Mouse (Mus musculus) lung, embryonic 14.5 days (tissue): Measurements from ENCODE around the gene Gm45711. TPM values are rescaled to one million over a fixed set of nuclear protein-coding genes. Genes with fewer than 3 reads are reported as not detected.

Experiments
- ATAC-seq: fragments of 200-750 bp; cut with Nextera tagmentation; 2 replicates; pipeline ENCODE4 v1.8.0; 2017; ENCODE audit warnings: mild to moderate bottlenecking, moderate TSS enrichment, moderate library complexity; ENCODE audit not compliant: insufficient read depth
- DNase-seq: peaks from one replicate; pipeline ENCODE4 v3.0.0-alpha.2; 2015
- H3K27ac ChIP-seq: fragments of 300-500 bp; sonication (generic); 2 replicates; pipeline ENCODE4 v1.5.1; 2014; ENCODE audit warnings: low read depth, mild to moderate bottlenecking, moderate library complexity
- H3K27me3 ChIP-seq: fragments of 300-500 bp; sonication (generic); 2 replicates; pipeline ENCODE4 v1.6.1; 2014; ENCODE audit warnings: low read length, control low read depth; ENCODE audit not compliant: insufficient read depth
- H3K36me3 ChIP-seq: fragments of 300-500 bp; sonication (generic); 2 replicates; pipeline ENCODE4 v1.6.1; 2014; ENCODE audit warnings: control low read depth; ENCODE audit not compliant: insufficient read depth
- H3K4me1 ChIP-seq: fragments of 300-500 bp; sonication (generic); 2 replicates; pipeline ENCODE4 v1.6.1; 2014; ENCODE audit warnings: antibody characterized with exemption, control low read depth; ENCODE audit not compliant: insufficient read depth
- H3K4me2 ChIP-seq: fragments of 300-500 bp; sonication (generic); 2 replicates; pipeline ENCODE4 v1.6.1; 2014; ENCODE audit warnings: mild to moderate bottlenecking
- H3K4me3 ChIP-seq: fragments of 300-500 bp; sonication (generic); 2 replicates; pipeline ENCODE4 v1.5.1; 2014; ENCODE audit warnings: low read depth, low read length
- H3K9ac ChIP-seq: fragments of 300-500 bp; sonication (generic); 2 replicates; pipeline ENCODE4 v1.6.1; 2014
- H3K9me3 ChIP-seq: fragments of 300-500 bp; sonication (generic); 2 replicates; pipeline ENCODE4 v1.6.1; 2016; ENCODE audit warnings: low read depth, low read length, control low read depth
- CTCF ChIP-seq: IDR thresholded peaks from 2 replicates; pipeline ENCODE4 v1.5.1; 2016; ENCODE audit warnings: antibody characterized with exemption, low read depth
- WGBS: fragments of 180-500 bp; shearing (Covaris S2); extraction: QIAGEN DNeasy Blood & Tissue Kit; methylation state at CpG from one replicate; pipeline ENCODE4 v1.1.7; 2014; 5-methylcytosine and 5-hydroxymethylcytosine counted together
- polyA plus RNA-seq: library from polyadenylated mRNA; unstranded; fragments of >200 nt; fragmentation: Nextera tagmentation; extraction: Ambion mirVana; gene quantifications from 2 replicates; pipeline ENCODE4 v1.2.1, GENCODE M21; 2014

The Gm45711 gene
- polyA plus RNA-seq, 1 experiment from 2014 or later, result not detected

DNA sequence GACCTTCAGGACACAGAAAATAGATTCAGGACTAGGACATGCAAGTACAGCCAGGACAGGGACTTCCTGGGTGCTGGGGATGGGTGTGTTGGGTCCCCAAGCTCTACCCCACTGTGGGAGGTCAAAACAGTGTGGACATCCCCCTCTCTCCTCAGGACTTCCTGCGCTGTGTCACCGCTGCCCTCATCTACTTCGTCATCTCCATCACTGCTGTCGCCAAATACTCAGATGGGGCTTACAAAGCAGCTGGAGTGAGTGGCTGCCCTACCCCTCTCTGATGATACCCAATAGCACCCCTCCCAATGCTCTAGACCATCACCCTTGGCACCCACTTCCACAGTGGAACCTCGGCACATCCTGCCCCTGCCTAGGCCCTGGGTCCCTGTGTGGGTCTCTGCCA is 34.7 kb upstream of the Gm45711 start:
- WGBS, result 88% methylated on average over 5 of the region's 5 CpGs
- DNase-seq (no peak), ATAC-seq (no peak)
- Histone ChIP-seq H3K27ac (no peak overlapping the region), H3K4me1 (no peaks in the 10 kb centered on the region), H3K36me3 (peaks cover 45% of the 10 kb centered on the region), H3K9me3 (no peaks in the 10 kb centered on the region), H3K9ac (no peak overlapping the region), H3K27me3 (no peaks in the 10 kb centered on the region), H3K4me3 (no peak overlapping the region), H3K4me2 (no peak overlapping the region)
- no peak for TF ChIP-seq CTCF

DNA sequence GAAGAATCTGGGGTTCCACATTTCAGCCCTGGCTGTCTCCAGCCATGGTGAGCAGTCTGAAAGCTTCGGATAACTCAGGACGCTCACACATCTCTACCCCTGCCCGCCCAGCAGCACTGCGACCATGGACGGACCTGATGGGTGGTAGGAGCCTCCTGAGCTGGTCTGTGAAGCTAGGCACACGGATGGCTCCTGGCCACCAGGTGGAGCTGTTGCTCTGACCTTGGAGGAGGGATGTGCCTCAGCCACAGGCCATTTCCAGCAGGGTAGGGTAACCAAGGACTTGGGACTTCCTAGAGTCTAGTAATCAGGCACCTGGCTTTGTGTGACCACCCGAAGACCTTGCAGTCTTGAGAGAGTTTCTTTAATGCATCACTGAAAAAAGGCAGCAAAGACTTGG is 34.1 kb upstream of the Gm45711 start:
- ATAC-seq, result peak; percentile 7; the same call in 1 of the 2 replicates
- DNase-seq, result peak; percentile 94
- Histone ChIP-seq H3K9ac (no peak overlapping the region), H3K4me2 (no peak overlapping the region), H3K27me3 (no peaks in the 10 kb centered on the region), H3K4me3 (no peak overlapping the region), H3K27ac (no peak overlapping the region), H3K9me3 (no peaks in the 10 kb centered on the region), H3K36me3 (peaks cover 45% of the 10 kb centered on the region), H3K4me1 (no peaks in the 10 kb centered on the region)
- peak; percentile 96 for TF ChIP-seq CTCF
- WGBS, result 13% methylated on average over 7 of the region's 7 CpGs

DNA sequence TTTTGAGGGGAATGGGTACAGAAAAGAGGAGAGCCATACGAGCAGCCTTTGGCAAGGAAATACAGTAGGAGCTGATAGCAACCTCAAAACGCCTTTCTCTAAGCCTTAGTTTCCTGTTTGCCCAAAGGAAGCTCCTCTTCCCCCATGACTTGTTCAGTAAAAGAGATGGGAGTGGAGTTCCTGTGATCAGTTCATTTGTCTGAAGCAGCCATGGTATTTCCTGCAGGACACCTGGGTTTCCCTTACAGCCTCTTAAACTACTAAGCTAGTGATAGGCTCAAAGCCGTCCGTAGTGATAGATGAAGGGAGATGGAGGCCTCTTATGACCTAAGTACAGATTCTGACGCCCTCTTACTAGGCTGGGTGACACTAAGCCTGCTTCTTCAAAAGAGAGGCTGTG is 32.5 kb upstream of the Gm45711 start:
- Histone ChIP-seq H3K4me1 (no peaks in the 10 kb centered on the region), H3K36me3 (peaks cover 40% of the 10 kb centered on the region), H3K4me3 (no peak overlapping the region), H3K4me2 (0 out of 2 replicates have a peak overlapping the region, but pooled peaks have one; percentile 7), H3K9me3 (no peaks in the 10 kb centered on the region), H3K9ac (no peak overlapping the region), H3K27ac (no peak overlapping the region), H3K27me3 (no peaks in the 10 kb centered on the region)
- no peak for ATAC-seq
- no peak for DNase-seq
- 58% methylated on average over 5 of the region's 5 CpGs for WGBS
- TF ChIP-seq CTCF, result no peak

DNA sequence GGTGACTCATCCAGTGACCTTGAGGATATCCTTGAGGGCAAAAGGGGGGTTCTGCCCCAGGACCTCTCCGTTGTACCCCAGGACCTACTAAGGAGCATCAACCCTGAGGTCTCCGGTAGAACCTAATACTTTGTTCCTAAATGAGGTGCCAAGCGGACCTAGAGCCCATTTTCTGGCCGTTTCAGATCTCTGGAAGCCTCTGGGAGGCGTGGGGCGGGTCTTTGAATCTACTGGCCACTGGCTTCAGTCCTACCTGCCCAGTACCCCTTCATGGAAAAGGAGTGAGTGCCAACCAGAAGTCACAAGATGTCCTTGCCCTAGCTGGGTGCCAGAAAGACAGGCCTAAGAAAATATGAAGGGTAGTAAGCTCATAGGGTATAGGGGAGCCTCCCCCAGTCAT is 31.8 kb upstream of the Gm45711 start:
- H3K4me3 ChIP-seq, result peak overlapping the region; percentile 70
- H3K27ac ChIP-seq, result peak overlapping the region; percentile 3; the same call in 1 of the 2 replicates
- ATAC-seq, result no peak
- DNase-seq, result no peak
- peaks cover 33% of the 10 kb centered on the region for H3K36me3 ChIP-seq
- H3K4me1 ChIP-seq, result no peaks in the 10 kb centered on the region
- 38% methylated on average over 6 of the region's 6 CpGs for WGBS
- no peak for TF ChIP-seq CTCF
- no peaks in the 10 kb centered on the region for H3K9me3 ChIP-seq
- no peaks in the 10 kb centered on the region for H3K27me3 ChIP-seq
- H3K9ac ChIP-seq, result peak overlapping the region; percentile 13; the same call in 1 of the 2 replicates
- H3K4me2 ChIP-seq, result peak overlapping the region; percentile 72

DNA sequence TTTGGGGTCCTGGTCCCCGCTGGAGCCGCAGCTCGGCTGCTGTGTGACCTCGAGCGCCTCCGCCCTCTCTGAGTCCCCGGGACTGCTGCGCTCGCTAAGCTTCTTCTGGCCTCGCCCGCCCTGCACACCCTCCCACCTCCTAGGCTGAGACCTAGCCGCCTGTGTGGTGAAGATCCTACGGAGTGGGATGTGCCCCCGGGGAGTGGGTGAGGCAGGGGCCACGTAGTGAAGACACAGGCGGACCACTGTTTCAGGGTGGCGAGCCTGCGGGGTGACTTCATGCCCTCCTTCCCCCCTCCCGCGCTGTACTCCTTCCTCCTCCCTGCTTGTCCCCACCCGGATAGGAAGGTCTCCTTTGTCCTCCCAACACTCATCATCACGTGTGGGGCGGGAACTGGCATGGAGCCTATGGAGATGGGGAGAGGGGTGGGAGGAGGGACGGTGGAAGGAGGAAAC is 31.3 kb upstream of the Gm45711 start:
- peak overlapping the region; percentile 94 for H3K27ac ChIP-seq
- H3K4me2 ChIP-seq, result peak overlapping the region; percentile 72

DNA sequence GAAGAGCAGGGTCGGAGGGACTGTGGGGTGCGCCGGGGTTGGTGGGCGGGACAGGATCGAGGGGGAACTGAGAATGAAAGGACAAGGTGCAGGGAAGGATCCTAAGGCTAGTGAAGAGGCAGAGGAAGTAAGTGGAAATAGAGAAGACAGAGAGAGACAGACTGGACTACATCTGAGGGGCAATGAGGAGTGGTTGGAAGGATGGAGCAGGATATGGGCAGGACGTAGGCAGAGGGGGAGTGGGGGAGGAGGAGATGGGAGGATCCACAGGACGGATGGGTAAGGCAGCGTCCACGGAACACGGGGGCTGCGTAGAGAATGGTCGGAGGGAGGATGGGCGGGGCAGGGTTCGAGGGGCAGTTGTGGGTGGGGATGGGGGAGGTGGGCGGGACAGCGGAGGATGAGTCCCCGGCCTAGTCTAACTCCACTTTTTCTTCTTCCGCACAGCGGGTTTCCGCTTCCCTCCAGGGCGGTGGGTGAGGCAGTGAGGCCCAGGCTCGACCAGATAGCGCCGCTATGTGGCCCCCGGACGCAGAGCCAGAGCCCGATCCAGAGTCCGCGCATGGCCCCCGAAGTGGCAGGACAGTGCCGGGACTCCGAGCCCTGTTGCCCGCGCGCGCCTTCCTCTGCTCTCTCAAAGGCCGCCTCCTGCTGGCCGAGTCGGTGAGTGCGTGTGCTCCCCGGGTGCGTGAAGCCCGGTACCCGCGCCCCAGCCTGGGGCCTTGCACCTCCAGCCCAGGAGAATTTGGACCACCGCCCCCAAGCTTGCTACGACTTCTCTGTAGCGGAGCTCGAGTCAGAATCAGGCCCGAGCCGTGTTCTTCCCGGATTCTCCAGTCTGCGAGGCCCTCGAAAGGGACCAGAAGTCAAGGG is 30.6 kb upstream of the Gm45711 start:
- Histone ChIP-seq H3K36me3 (peaks cover 24% of the 10 kb centered on the region), H3K4me3 (peak overlapping the region; percentile 70), H3K27ac (peak overlapping the region; percentile 94), H3K4me2 (peak overlapping the region; percentile 72), H3K9me3 (no peaks in the 10 kb centered on the region), H3K9ac (peak overlapping the region; percentile 90), H3K27me3 (no peaks in the 10 kb centered on the region), H3K4me1 (no peaks in the 10 kb centered on the region)
- under 1% methylated on average over 52 of the region's 54 CpGs for WGBS
- ATAC-seq (peak; percentile 85), DNase-seq (peak; percentile 88)
- TF ChIP-seq CTCF, result peak; percentile 74

More for the DNA sequence above, 31.3 kb upstream of the Gm45711 start:
- no peaks in the 10 kb centered on the region for H3K9me3 ChIP-seq
- DNase-seq, result peak; percentile 88
- peak; percentile 64 for ATAC-seq
- peak overlapping the region; percentile 70 for H3K4me3 ChIP-seq
- H3K27me3 ChIP-seq, result no peaks in the 10 kb centered on the region
- H3K36me3 ChIP-seq, result peaks cover 28% of the 10 kb centered on the region
- no peaks in the 10 kb centered on the region for H3K4me1 ChIP-seq
- peak overlapping the region; percentile 90 for H3K9ac ChIP-seq
- under 1% methylated on average over 24 of the region's 24 CpGs for WGBS
- no peak for TF ChIP-seq CTCF

DNA sequence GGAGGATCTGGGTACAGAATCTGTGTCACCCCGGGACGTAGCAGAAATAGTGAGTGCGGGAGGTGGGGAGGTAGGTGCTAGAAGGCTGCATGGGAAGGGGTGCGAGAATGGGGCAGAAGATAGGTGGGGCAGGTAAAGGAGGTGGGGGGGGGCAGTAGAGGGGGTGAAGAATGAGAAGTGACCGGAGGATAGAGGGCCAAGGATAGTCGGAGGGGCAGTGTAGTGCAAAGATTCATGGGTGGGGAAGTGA is 30.0 kb upstream of the Gm45711 start:
- H3K4me3 ChIP-seq, result peak overlapping the region; percentile 70
- H3K27me3 ChIP-seq, result no peaks in the 10 kb centered on the region
- no peak for TF ChIP-seq CTCF
- peak overlapping the region; percentile 72 for H3K4me2 ChIP-seq
- peak overlapping the region; percentile 90 for H3K9ac ChIP-seq
- DNase-seq (no peak), ATAC-seq (no peak)
- WGBS, result 2% methylated on average over 6 of the region's 6 CpGs
- no peaks in the 10 kb centered on the region for H3K9me3 ChIP-seq
- peaks cover 19% of the 10 kb centered on the region for H3K36me3 ChIP-seq
- H3K27ac ChIP-seq, result peak overlapping the region; percentile 94
- no peaks in the 10 kb centered on the region for H3K4me1 ChIP-seq
